Mouse (Mus musculus) liver, postnatal 0 days (tissue): ENCODE data around the gene Ubqln3. TPM values are rescaled to one million over a fixed set of nuclear protein-coding genes. Genes with fewer than 3 reads are reported as not detected.
A peak's percentile ranks its signal among the peaks of the same experiment; 100 is the strongest.

ENCODE experiments used
- ATAC-seq: fragments of 200-750 bp; cut with Nextera tagmentation; 2 replicates; pipeline ENCODE4 v1.8.0; 2017; ENCODE audit warnings: mild to moderate bottlenecking, moderate library complexity
- DNase-seq: peaks from one replicate; pipeline ENCODE4 v3.0.0-alpha.2; 2016
- H3K27ac ChIP-seq: fragments of 300-500 bp; sonication (generic); 2 replicates; pipeline ENCODE4 v1.5.1; 2014; ENCODE audit warnings: antibody characterized with exemption, moderate library complexity, mild to moderate bottlenecking, low read depth
- H3K27me3 ChIP-seq: fragments of 300-500 bp; sonication (generic); 2 replicates; pipeline ENCODE4 v1.6.1; 2014; ENCODE audit warnings: low read length, control low read depth, mixed read lengths; ENCODE audit not compliant: insufficient read depth
- H3K36me3 ChIP-seq: fragments of 300-500 bp; sonication (generic); replicated peaks from 2 replicates; pipeline ENCODE4 v1.6.1; 2014; ENCODE audit warnings: mild to moderate bottlenecking, control low read depth, low read length, moderate library complexity, mixed read lengths; ENCODE audit not compliant: insufficient read depth
- H3K4me1 ChIP-seq: fragments of 300-500 bp; sonication (generic); 2 replicates; pipeline ENCODE4 v1.6.1; 2014; ENCODE audit warnings: antibody characterized with exemption, mild to moderate bottlenecking, control low read depth; ENCODE audit not compliant: insufficient read depth
- H3K4me2 ChIP-seq: fragments of 300-500 bp; sonication (generic); 2 replicates; pipeline ENCODE4 v1.6.1; 2014; ENCODE audit warnings: low read depth, mild to moderate bottlenecking, low read length, moderate library complexity, mixed read lengths
- H3K4me3 ChIP-seq: fragments of 300-500 bp; sonication (generic); 2 replicates; pipeline ENCODE4 v1.5.1; 2014; ENCODE audit warnings: low read depth, low read length
- H3K9ac ChIP-seq: fragments of 300-500 bp; sonication (generic); replicated peaks from 2 replicates; pipeline ENCODE4 v1.6.1; 2014; ENCODE audit warnings: mild to moderate bottlenecking, moderate library complexity
- H3K9me3 ChIP-seq: fragments of 300-500 bp; sonication (generic); 2 replicates; pipeline ENCODE4 v1.6.1; 2016; ENCODE audit warnings: mild to moderate bottlenecking, control low read depth, low read length, mixed read lengths
- EP300 ChIP-seq: IDR thresholded peaks from 2 replicates; pipeline ENCODE4 v1.6.1; 2016; ENCODE audit warnings: antibody characterized with exemption, low read depth, mild to moderate bottlenecking
- WGBS: fragments of 180-500 bp; shearing (Covaris S2); extraction: QIAGEN DNeasy Blood & Tissue Kit; methylation state at CpG from one replicate; pipeline ENCODE4 v1.1.7; 2014; ENCODE audit not compliant: insufficient replicate concordance; 5-methylcytosine and 5-hydroxymethylcytosine counted together
- polyA plus RNA-seq: library from polyadenylated mRNA; unstranded; fragments of >200 nt; fragmentation: Nextera tagmentation; extraction: Ambion mirVana; gene quantifications from 2 replicates; pipeline ENCODE4 v1.2.1, GENCODE M21; 2015

Ubqln3 gene
- polyA plus RNA-seq, 1 experiment from 2014 or later, result not detected

DNA sequence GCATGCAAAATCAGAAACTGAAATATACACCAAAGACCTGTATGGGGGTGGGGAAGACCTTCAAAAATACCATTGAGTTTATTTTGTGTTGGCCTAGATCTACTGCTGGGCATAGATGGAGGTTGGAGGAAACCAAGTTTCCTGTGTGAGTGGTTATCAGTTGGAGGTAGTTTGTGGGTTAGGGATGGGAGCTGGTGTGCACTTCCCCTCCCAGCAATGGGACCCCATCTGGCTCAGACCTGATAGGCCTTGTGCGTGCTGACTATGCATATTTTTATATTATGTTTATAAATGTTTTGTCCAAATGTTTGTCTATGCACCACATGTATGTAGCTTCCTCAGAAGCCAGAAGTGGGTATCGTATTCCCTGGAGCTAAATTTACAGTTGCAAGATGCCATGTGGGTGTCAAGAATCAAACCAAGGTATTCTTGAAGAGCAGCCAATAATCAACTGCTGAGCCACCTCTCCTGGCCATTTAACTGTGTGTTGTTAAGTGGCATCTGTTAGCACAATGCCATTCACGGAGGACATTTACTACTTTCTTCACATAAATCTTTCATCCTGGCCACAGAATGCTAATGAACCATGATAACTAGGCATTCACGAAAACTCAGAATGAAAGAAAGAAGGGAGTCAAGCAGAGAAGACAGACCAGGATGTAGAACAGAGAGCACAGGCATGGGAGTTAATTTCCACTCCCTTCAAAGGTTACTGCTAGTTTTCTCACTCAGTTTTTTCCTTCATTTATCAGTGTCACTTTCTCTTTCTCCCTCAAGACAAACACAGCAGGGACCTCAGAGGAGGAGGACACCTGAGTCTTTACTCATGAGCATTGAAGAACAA lies 38.9 kb downstream of the Ubqln3 start:
- TF ChIP-seq EP300, result no peak; the same call in 1 of the 2 replicates
- H3K9ac ChIP-seq, result no peak overlapping the region
- ATAC-seq, result peak; percentile 66
- H3K4me3 ChIP-seq, result no peak overlapping the region
- H3K4me2 ChIP-seq, result no peak overlapping the region
- H3K27ac ChIP-seq, result no peak overlapping the region
- no peaks in the 10 kb centered on the region for H3K4me1 ChIP-seq
- no peaks in the 10 kb centered on the region for H3K27me3 ChIP-seq
- 29% methylated on average over 4 of the region's 4 CpGs for WGBS
- DNase-seq, result no peak
- no peaks in the 10 kb centered on the region for H3K36me3 ChIP-seq
- no peaks in the 10 kb centered on the region for H3K9me3 ChIP-seq

Other genes with a start within 250 kb of the Ubqln3 start
- not detected in 2 replicates for gene Olfr64, start 248.8 kb downstream of the Ubqln3 start, polyA plus RNA-seq
- not detected in 2 replicates for gene Olfr65, start 239.8 kb downstream of the Ubqln3 start, polyA plus RNA-seq
- gene Olfr631, start 214.5 kb downstream of the Ubqln3 start, polyA plus RNA-seq, result not detected in 2 replicates
- gene Olfr632, start 208.9 kb downstream of the Ubqln3 start, polyA plus RNA-seq, result 0.06 TPM in 1 of 2 replicates, not detected in the other
- not detected in 2 replicates for gene Olfr633, start 198.8 kb downstream of the Ubqln3 start, polyA plus RNA-seq
- gene Olfr635, start 172.1 kb downstream of the Ubqln3 start, polyA plus RNA-seq, result not detected in 2 replicates
- not detected in 2 replicates for gene Olfr638, start 144.5 kb downstream of the Ubqln3 start, polyA plus RNA-seq
- gene Olfr639, start 126.0 kb downstream of the Ubqln3 start, polyA plus RNA-seq, result not detected in 2 replicates
- gene Olfr640, start 117.7 kb downstream of the Ubqln3 start, polyA plus RNA-seq, result not detected in 2 replicates
- not detected in 2 replicates for gene Olfr641, start 107.8 kb downstream of the Ubqln3 start, polyA plus RNA-seq
- gene Olfr642, start 90.6 kb downstream of the Ubqln3 start, polyA plus RNA-seq, result not detected in 2 replicates
- not detected in 2 replicates for gene 4930516K23Rik, start 81.8 kb downstream of the Ubqln3 start, polyA plus RNA-seq
- not detected in 2 replicates for gene Olfr644, start 71.4 kb downstream of the Ubqln3 start, polyA plus RNA-seq
- not detected in 2 replicates for gene Olfr645, start 57.8 kb downstream of the Ubqln3 start, polyA plus RNA-seq
- not detected in 2 replicates for gene Olfr646, start 38.4 kb downstream of the Ubqln3 start, polyA plus RNA-seq
- gene Ubqln5, start 13.5 kb downstream of the Ubqln3 start, polyA plus RNA-seq, result not detected in 2 replicates
- gene Olfr643, start 5.9 kb downstream of the Ubqln3 start, polyA plus RNA-seq, result not detected in 2 replicates
- gene Ubqlnl, start 7.3 kb upstream of the Ubqln3 start, polyA plus RNA-seq, result not detected in 2 replicates
- not detected in 2 replicates for gene Olfm5, start 21.6 kb upstream of the Ubqln3 start, polyA plus RNA-seq
- not detected in 2 replicates for gene Olfr648, start 40.1 kb upstream of the Ubqln3 start, polyA plus RNA-seq
- not detected in 2 replicates for gene Olfr649, start 52.7 kb upstream of the Ubqln3 start, polyA plus RNA-seq
- gene Trim6, start 75.5 kb upstream of the Ubqln3 start, polyA plus RNA-seq, result 0.25 and 0.27 TPM in 2 replicates
- gene Trim34a, start 101.2 kb upstream of the Ubqln3 start, polyA plus RNA-seq, result 2.6 and 2.8 TPM in 2 replicates
- gene Trim5, start 144.8 kb upstream of the Ubqln3 start, polyA plus RNA-seq, result 0.63 and 0.92 TPM in 2 replicates
- gene Trim12a, start 172.2 kb upstream of the Ubqln3 start, polyA plus RNA-seq, result 5.7 and 6.7 TPM in 2 replicates
- gene Trim34b, start 186.2 kb upstream of the Ubqln3 start, polyA plus RNA-seq, result 0.24 TPM in 1 of 2 replicates, not detected in the other
- 1.8 and 1.9 TPM in 2 replicates for gene Trim12c, start 210.1 kb upstream of the Ubqln3 start, polyA plus RNA-seq
- gene Trim30b, start 226.6 kb upstream of the Ubqln3 start, polyA plus RNA-seq, result 0.49 and 0.53 TPM in 2 replicates